Mouse (Mus musculus): ENCODE results near the gene Olfr66.

Gene Olfr66

DNA sequence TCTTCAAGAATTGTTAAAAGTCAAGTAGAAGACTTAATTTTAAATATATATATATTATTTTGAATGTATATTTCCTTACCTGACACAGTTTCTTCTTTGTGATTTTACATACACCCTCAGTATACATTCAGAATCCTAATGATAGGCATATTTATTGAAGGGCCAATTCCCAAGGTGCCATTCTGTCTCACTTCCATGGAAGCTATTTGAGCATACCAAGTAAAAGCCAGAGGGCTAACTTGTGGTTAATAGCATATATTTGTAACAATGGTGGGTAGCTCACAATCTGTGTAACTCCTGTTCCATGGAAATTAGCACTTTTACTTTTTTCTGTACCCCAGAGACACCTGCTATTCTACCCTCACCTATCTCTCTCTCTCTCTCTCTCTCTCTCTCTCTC, at the start of gene Olfr66:
Gene Olfr66 (minus strand): TSS at position 101 of the 400 bp plus-strand sequence.
- POLR2A ChIA-PET, result no interaction called here
- CTCF ChIA-PET, result no interaction called here

- POLR2A ChIA-PET, result interaction anchor here in 1 of 4 experiments (1.2 kb wide), 1 partner anchor 126 kb away, joined by 3 read pairs; no protein-coding TSS in a partner anchor
- CTCF ChIA-PET, result no interaction called here
Observed at GRCm38 (mm10) chr7:103934264-103934663, 48.2 kb upstream of the Olfr66 start, which contains the start of gene Olfr632. Gene Olfr632 (plus strand): TSS chr7:103934347.

DNA sequence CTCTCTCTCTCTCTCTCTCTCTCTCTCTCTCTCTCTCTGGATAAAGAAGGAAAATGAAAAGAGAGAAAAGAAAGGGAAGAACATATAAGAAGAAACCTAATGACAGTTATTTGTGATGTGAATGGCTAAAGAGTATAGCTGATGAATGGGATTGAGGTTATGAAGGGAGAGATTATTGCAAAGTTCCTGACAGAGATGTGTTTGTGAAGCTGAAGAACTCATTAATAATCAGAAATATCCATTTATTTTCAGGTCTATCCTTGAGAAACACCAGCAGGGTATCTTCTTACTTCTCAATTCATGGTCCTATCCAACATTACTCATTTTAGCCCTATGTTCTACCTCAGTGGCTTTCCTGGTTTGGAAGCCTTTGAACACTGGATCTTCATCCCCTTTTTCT, 42.5 kb upstream of the Olfr66 start, which contains the start of gene Olfr631:
Gene Olfr631 (plus strand): TSS at position 301 of the 400 bp plus-strand sequence.
- POLR2A ChIA-PET, result no interaction called here
- CTCF ChIA-PET, result no interaction called here

GRCm38 (mm10) chr7:103915338-103915737, 29.3 kb upstream of the Olfr66 start:
- ChIA-PET CTCF (no interaction called here), POLR2A (no interaction called here)

- ChIA-PET POLR2A (no interaction called here), CTCF (interaction anchor here in 2 of 4 experiments (0.5 to 1.0 kb wide), 4 partner anchors 19 to 1457 kb away, joined by 3 to 4 read pairs (median 3); partner anchors contain the start of gene Olfr64 (in 1 of the 2))
Observed at GRCm38 (mm10) chr7:103912969-103913511, 27.0 kb upstream of the Olfr66 start.

DNA sequence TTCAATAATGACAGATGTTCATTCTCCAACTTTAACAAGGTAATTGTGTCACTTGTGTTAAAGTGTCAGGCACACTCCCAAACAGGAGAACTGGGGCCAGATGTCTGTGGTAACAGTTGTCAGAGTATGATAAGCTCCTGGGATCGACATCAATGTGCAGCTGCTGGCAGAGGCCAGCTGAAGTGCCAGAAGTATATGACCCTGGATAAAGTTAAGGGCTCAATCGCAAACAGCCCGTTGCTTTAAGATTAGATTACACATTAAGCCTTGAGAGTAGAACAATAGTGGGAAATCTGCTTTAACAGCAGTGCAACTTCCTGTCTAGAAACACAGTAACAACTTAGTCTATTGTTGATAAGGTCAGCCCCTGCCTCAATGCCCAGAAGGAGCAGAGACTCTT, 24.0 kb upstream of the Olfr66 start:
- CTCF ChIA-PET, result no interaction called here
- POLR2A ChIA-PET, result no interaction called here

DNA sequence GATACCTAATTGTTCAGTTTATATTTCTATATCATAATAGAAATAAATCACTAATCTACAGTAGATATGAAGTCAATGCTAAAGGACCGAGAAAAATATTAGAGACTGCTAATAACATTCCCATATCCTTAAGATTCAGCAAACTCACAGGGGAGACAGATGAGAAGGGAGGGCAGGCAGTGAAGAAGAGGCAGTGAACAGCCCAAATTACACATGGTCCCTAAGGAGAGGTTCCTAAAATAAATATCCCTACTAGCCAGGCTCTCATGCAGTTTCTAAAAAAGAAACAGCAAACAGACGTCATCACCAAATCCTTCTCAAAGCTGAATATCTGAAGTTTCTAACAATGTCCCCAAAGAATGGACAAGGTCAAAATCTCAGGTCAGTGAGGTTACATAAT, 17.1 kb upstream of the Olfr66 start, which contains the start of gene Olfr65:
Gene Olfr65 (plus strand): TSS at position 301 of the 400 bp plus-strand sequence.
- POLR2A ChIA-PET, result no interaction called here
- CTCF ChIA-PET, result no interaction called here

DNA sequence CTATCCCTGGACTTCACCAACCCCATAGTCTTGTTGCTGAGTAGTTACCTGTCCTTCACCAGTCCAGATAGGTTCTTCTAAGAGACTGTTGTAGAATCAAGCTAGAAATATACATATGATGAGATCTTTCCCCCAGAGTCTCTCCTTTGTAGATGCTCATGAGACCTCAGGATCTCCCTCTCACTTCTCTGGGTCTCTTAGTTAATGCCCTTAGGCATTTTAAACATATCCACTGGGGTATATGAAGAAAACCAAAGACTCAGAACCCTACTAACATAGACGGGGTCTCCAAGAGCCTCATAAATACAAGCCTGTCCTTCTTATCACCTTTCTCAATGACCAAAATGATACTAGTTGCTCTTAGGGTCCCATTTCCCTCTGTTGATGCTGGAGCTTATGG, 8.3 kb upstream of the Olfr66 start, which contains the start of gene Olfr64:
Gene Olfr64 (minus strand): TSS at position 101 of the 400 bp plus-strand sequence.
- CTCF ChIA-PET, result interaction anchor here in 1 of 4 experiments (1.4 kb wide), 1 partner anchor 19 kb away, joined by 3 read pairs; no protein-coding TSS in a partner anchor
- POLR2A ChIA-PET, result no interaction called here

DNA sequence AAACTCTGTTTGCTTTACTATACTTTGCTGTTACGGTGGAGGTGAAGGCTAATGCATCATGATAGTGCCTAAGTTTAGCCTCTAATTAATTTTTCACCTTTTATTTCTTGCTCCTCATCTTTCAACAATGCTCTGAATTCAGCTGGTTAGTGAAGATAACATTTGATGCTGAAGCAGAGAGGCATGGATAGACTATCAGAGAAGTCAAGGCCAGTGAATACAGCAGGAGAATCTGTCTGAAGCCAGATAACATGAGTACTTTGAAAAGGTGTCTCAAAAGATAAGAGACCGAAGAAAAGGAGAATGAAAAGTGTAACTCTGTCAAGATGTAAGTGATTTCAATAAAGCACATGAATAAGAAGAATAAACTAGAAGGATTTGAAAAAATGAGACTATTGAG, 9.0 kb downstream of the Olfr66 start:
- POLR2A ChIA-PET, result interaction anchor here in 1 of 4 experiments (0.6 kb wide), 1 partner anchor 1049 kb away, joined by 6 read pairs; no protein-coding TSS in a partner anchor
- CTCF ChIA-PET, result no interaction called here

GRCm38 (mm10) chr7:103874451-103874850, 11.6 kb downstream of the Olfr66 start:
- ChIA-PET POLR2A (no interaction called here), CTCF (no interaction called here)

- POLR2A ChIA-PET, result no interaction called here
- CTCF ChIA-PET, result no interaction called here
Observed at GRCm38 (mm10) chr7:103873064-103873463, 13.0 kb downstream of the Olfr66 start.

- ChIA-PET CTCF (no interaction called here), POLR2A (no interaction called here)
Observed at GRCm38 (mm10) chr7:103870667-103871066, 15.4 kb downstream of the Olfr66 start.

DNA sequence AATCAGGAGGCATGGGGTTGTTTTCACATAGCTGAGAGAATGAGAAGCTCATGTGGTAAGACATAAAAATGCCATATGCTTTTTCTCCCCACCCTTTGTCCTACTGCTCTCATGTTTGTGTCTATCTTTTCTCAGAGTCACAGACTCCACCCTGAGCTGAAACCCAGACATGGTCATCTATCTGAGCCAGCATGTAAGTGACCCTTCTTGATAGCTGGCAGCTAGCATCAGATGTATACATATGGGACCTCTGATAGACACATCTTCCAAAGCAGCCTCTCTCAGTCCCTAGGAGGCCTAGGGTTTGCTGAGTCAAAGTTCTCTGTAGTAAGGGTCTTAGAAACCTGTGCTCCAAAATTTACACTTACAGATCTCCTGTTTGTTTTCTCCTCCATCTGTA, 20.3 kb downstream of the Olfr66 start:
- ChIA-PET CTCF (interaction anchor here in 1 of 4 experiments (1.1 kb wide), 1 partner anchor 59 kb away, joined by 3 read pairs; no protein-coding TSS in a partner anchor), POLR2A (no interaction called here)

GRCm38 (mm10) chr7:103861531-103861930, 24.5 kb downstream of the Olfr66 start:
- CTCF ChIA-PET, result no interaction called here
- POLR2A ChIA-PET, result no interaction called here

- ChIA-PET CTCF (interaction anchor here in 1 of 4 experiments (0.6 kb wide), 1 partner anchor 54 kb away, joined by 3 read pairs; no protein-coding TSS in a partner anchor), POLR2A (no interaction called here)
Observed at GRCm38 (mm10) chr7:103860855-103861254, 25.2 kb downstream of the Olfr66 start.

GRCm38 (mm10) chr7:103859076-103859475, 27.0 kb downstream of the Olfr66 start:
- POLR2A ChIA-PET, result no interaction called here
- CTCF ChIA-PET, result no interaction called here

DNA sequence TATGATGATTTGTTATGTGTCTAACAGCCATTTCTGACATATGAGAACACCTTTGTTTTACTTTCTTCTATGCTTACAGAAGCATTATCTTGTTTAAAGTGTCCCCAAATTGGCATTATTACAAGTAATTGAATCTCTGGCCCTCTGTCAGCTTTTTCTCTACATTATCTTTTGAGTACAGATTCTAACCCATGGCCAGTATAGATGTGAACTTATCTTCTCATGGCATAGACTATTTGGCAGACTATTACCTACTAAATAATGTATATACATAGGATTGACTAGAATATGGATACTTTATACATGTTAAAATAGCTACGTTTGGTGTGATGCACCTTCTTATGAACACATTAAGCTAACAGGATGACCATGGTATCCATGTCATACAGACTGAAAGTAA, 31.4 kb downstream of the Olfr66 start:
- POLR2A ChIA-PET, result no interaction called here
- CTCF ChIA-PET, result no interaction called here

DNA sequence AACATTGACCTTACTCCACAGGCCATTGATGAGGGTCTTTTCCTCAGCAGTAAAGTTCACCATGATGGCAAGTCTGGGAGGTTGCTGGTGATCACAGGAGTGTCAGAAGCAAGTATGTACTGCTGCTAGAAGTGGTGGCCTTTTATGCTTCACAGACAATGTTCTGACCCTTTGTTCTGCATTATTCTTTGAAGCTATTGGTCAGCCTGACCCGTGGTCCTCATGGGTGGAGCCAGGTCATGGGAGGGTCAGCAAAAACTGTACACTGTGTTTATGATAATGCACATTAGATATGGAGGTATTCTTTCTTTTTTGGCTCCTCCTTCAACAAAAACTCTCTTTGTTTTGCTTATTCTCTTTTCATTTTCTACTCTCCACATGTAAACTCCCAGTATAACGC, 33.0 kb downstream of the Olfr66 start, which contains the start of gene Hbb-y:
Gene Hbb-y (minus strand): TSS at position 127 of the 400 bp plus-strand sequence.
- ChIA-PET POLR2A (no interaction called here), CTCF (no interaction called here)

DNA sequence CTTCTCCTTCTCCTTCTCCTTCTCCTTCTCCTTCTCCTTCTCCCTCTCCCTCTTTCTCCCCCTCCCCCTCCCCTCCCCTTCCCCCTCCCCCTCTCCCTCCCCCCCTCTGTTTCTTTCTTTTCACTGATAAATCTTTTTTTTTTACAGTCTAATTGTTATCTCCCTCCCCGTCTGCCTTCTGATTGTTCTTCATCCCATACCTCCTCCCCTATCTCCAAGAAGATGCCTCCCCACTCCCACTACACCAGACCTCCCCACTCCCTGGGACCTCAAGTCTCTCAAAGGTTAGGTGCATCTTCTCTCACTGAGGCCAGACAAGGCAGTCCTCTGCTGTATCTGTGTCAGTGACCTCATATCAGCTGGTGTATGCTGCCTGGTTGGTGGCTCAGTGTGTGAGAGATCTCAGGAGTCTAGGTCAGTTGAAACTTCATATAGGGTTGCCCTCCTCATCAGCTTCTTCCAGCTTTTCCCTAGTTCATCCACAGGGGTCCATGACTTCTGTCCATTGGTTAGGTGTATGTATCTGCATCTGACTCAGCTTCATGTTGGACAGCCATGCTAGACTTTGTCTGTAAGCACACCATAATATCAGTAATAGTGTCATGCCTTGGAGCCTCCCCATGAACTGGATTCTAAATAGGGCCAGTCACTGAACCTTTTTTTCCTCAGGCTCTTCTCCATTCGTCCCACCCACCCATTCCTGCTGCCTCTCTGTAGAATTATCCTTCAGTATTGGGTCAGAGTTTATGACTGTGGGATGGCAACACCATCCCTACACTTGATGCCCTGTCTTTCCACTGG, 41.3 kb downstream of the Olfr66 start:
- CTCF ChIA-PET, result no interaction called here
- POLR2A ChIA-PET, result no interaction called here

GRCm38 (mm10) chr7:103843034-103843433, 43.0 kb downstream of the Olfr66 start, which contains the start of gene Hbb-bh1:
Gene Hbb-bh1 (minus strand): TSS chr7:103843164.
- ChIA-PET CTCF (no interaction called here), POLR2A (no interaction called here)

DNA sequence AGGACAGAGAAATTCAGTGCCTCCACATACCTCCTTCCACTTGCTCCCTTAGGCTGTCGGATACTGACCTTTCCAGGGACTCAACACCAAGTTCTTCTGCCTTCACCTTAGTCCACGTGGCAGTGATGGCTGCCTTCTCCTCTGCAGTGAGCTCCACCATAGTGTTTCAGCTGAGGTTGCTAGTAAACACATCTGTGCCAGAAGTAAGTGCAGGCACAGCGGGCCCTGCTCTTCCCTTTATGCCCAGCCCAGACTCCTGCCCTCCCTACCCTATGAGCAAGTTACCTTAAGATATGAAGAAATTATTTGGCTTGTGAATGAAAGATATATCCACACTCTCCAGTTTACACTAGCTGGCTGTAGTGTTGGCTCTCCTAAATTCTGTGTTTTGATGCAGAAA, 45.8 kb downstream of the Olfr66 start, which contains the start of gene Hbb-bh2:
Gene Hbb-bh2 (minus strand): TSS at position 253 of the 400 bp plus-strand sequence.
- CTCF ChIA-PET, result interaction anchor here in 1 of 4 experiments (1.0 kb wide), 1 partner anchor 33 kb away, joined by 4 read pairs; no protein-coding TSS in a partner anchor

More for the DNA sequence above, 45.8 kb downstream of the Olfr66 start, which contains the start of gene Hbb-bh2:
- POLR2A ChIA-PET, result no interaction called here
